Mouse (Mus musculus): ENCODE measurements around the gene Maml1.

- no peak for TF ChIP-seq CTCF (IDR thresholded peaks at IDR 0.05; ENCODE audit: control insufficient read depth, insufficient read depth, low read length)
- no peak for TF ChIP-seq POLR2A (IDR thresholded peaks at IDR 0.05; ENCODE audit: borderline replicate concordance, control insufficient read depth, low read depth, low read length)
Observed at GRCm38 (mm10) chr11:50312803-50313202, 20.7 kb upstream of the Maml1 start.
